Mouse (Mus musculus) layer of hippocampus, adult 9-10 months (tissue): Measurements from ENCODE around the gene Krtap28-13.

Source experiments
- DNase-seq: peaks from one replicate; pipeline ENCODE4 v3.0.0; 2022; ENCODE audit warnings: low spot score

The Krtap28-13 gene

DNA sequence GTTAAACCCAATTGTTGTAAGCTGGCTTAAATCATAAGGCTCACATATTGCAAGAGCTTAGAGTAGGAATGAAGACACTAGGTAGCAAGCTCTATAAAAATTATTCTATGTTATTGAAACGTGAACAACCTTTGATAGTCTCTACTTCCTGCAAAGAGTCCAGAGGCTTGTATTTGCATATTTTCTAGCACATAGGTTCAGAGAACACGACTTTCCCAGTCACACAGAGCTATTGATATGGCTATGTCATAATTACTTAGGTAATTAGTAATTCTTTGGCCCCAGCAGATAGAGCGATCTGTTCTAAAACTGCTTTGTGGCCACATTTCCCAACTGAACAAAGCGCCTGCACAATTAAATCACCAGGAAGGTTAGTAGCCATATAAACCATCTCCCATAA lies 36.2 kb downstream of the Krtap28-13 start:
- no peak for DNase-seq

DNA sequence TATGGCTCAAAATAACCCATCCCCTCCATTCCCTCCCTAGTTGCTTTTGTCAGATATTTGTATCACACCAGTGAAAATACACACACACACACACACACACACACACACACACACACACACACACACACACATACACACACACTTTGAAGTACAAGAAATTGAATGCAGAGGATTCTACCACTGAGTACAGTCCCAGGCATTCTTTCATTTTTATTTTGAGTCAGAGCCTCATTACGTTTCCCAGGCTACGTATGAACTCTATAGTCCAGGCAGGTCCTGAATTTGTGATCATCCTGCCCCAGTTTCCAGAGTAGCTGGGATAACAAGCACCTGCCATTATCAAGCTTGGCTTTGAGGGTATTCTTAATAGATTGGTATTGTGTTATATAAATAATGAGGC lies 38.4 kb downstream of the Krtap28-13 start:
- DNase-seq, result no peak

DNA sequence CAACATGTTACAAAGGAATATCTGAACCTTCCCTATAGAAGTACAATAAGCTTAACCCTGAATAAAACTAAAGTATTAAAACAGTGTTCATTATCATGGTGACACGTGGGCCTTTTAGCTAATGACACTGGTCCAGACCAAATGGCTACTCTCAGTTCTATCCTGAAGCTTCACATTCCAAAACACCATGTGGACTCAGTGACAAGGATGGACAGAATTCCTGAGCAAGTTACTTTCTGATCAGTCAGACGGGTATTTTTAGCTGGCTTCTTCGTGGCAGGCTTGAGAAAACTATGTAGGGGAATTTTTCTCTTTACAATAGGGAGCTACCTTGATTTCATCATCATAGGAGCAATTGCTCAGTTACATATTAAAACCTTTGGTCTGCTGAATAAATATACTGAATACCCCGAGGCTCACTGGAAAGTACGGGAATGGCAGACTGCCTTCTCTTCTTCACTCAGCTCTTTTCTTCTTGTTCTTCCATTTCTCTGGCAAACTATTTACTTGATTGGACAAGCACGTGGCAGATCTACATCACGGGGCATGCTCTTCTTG lies 38.9 kb downstream of the Krtap28-13 start:
- DNase-seq, result no peak

GRCm38 (mm10) chr1:83101891-83102290 lies 41.2 kb downstream of the Krtap28-13 start:
- DNase-seq, result no peak

GRCm38 (mm10) chr1:83105464-83105863 lies 44.7 kb downstream of the Krtap28-13 start:
- no peak for DNase-seq

- no peak for DNase-seq
Observed at GRCm38 (mm10) chr1:83107410-83107978, 46.8 kb downstream of the Krtap28-13 start.

DNA sequence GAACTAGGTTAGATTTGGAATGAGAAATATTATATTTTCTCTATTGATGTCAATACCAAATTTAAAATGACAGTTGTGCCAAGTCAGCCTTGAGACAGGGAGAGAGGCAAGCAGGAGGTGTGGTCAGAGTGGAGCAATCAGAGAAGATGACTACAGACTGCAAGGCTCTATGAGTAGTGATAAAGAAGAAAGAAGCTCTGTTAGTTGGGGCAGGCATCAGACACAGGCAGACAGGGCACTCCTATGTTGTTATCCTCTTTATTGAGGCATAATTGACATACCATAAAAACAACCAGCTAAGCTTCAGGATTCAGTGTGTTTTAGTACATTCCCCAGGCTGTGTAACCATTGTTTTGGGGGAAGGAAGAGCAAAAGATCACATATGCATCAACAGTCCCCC lies 50.3 kb downstream of the Krtap28-13 start:
- no peak for DNase-seq
